Mouse (Mus musculus) kidney, postnatal 14 days (tissue): ENCODE results near the gene Gpr135.

Source experiments
- DNase-seq: peaks from one replicate; pipeline ENCODE4 v3.0.0; 2022; ENCODE audit warnings: mixed read lengths

Gene Gpr135

DNA sequence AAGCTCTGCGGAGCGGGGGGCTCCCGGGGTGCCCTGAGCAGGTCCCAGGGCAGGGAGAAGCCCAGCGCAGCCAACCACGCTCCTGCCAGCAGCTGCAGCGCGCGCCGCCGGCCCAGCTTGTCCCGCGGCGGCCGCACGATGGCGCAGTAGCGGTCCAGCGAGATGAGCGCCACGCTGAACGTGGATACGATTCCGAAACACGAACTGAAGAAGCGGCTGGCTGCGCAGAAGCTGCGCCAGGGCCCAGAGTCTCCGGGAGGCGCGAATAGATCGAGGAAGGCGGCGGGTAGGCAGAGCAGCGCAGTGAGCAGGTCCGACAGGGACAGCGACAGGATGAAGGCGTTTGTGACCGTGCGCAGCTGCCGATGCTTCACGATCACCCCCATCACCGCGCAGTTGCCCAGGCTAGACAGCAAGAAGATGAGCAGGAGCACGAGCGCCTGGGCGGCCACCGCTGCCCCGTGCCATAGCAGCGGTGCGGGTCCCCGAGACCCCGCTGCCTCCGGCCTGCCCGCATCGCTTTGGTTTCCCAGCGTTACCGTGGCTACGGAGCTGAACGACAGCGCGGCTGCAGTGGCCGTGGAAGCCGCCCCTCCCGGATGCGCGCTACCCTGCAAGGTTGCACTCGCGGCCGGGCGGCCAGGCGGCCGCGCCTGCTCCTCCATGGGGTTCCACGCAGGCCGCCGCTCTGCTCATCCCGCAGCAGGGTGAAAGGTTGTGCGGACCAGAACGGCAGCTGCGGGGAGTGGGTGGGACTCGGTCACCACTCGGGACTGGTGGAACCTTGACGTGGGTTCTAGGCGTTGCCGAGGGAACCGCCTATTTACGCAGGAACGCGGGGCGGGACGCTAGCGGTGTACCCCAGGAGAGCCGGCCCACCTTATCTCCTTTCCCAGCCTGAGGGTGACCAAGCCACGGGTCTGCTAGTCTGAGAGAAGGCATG lies at the start of gene Gpr135:
Gene Gpr135 (minus strand): TSS at position 799 of the 943 bp plus-strand sequence.
- DNase-seq = peak; percentile 86

DNA sequence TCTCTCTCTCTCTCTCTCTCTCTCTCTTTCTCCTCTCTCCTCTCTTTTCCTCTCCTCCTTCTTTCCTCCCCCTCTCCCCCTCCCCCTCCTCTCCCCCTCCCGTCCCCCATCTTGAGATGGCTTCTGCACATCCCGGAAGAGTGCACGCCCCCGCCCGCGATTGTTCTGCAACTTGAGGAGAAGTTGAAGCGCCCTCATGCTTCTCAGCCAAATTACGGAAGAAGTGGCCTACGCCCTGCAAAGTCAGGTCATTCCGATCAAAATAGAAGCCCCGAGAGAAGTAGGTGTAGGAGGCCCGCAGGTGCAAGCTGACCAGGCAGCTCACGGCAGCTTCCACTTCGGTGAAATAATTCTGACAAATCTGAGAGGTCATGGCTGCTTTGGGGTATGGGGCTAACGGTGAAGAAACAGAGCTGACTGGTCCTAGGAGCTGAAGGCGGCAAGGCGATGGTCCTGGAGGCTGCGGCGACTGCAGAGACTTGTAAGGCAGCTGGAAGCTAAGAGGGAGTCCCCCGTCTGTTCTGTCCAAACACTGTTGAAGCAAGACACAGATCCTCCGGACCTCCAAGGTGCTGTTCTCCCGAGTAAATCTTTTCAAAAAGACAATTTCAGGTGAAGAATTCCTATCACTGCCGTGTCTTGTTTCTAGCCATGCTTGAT lies 44.9 kb upstream of the Gpr135 start:
- no peak for DNase-seq

DNA sequence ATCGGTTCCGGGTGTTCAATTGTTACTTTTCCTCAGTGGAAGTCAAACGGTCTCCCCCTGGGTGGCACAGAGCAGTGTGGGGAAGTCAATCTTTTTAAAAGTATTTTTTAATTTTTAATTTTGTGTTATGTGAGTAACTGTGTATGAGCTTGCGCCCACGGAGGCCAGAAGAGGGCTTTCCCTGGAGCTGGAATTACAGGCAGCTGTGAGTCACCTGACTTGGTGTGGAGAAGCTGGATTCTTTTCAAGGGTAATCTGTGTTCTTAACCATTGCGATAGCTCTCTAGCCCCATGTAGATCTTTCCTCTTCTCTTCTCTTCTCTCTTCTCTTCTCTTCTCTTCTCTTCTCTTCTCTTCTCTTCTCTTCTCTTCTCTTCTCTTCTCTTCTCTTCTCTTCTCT lies 44.2 kb upstream of the Gpr135 start:
- no peak for DNase-seq

DNA sequence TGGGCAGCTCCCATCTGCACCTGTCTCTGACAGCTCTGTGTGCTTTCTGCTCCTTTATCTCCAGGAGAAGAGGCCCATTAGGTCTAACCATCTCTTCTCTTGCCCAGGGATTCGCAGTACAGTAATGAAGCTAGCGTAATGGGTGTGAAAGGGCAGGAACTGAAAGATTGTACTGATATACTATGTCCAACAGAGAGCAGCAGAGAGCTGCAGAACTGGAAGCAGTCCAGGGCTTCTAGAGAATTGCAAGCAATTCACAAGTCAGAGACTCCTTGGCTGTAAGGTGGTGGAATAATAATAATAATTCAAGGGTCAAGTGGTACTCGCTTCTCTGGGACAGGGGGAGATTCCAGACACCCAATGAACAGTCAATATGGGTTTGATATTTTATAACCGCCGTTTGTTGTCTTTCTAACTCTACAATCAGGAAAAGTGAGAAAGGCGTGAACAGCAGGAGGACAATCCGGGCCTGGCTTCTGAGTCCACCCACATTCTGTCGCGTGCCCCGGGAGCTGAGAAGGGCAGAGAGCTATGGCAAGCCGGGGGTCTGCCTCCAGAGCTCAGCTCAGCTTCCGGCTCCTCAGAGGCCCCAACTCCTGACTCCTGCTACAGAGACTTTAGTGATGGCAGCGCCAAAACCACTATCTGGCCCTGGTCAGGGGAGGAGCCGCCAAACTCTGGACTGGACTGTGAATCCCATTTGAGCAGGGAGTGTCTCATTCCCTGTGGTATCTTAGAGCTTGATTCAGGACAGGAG lies 33.8 kb upstream of the Gpr135 start:
- DNase-seq = peak; percentile 74

DNA sequence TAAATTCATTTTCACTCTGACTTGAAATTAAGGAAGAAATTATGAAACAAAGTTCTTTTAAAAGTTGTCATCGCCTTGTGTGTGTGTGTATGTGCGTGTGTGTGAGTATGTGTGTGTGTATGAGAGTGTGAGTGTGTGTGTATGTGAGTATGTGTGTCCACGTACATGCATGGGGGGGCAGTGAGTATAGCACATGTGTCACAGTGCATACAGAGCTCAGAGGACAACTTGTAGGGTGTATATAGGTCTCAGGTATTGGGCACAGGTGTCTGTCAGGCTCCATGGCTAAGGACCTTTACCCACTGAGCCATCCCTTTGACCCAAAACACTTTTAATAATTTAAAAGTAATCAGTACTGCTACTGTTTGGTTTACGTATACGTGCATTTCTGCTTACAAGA lies 33.1 kb upstream of the Gpr135 start:
- no peak for DNase-seq

DNA sequence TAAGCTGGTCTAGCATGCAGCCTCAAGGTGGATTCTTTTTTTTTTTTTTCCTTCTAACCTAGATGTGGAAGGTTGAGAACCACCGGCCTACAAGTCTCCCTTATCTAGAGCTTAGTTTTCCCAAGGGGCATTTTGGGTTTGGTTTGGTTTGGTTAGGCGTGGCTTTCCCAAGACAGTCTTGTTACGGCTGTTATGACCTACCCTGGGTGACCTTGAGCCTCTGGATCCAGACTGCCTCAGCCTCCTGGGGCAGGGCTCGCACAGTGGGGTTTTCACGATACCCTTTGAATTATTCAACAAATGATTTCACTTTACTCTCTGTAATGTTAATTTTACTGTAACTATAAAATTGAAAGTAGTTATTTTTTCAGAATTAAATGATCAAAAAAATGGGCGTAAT lies 31.9 kb upstream of the Gpr135 start:
- no peak for DNase-seq

DNA sequence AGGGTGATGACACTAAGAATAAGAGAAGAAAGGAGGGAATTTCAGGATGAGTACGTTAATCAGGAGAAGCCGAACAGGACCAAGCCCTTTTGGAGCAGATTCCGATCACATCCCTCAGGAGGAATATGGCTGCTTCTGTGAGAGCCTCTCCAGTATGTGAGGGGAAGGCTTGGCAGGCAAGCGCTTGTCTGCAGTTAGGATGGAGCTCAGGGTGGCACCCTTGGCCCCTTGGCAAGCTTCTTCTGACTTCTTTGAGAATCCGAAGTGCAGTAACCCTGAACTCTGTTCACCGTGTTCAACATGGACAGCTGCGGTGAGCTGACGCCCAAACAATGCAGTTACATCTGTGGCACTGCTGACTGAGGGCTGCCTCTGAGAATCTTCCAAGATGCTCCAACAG lies 26.0 kb upstream of the Gpr135 start:
- no peak for DNase-seq

DNA sequence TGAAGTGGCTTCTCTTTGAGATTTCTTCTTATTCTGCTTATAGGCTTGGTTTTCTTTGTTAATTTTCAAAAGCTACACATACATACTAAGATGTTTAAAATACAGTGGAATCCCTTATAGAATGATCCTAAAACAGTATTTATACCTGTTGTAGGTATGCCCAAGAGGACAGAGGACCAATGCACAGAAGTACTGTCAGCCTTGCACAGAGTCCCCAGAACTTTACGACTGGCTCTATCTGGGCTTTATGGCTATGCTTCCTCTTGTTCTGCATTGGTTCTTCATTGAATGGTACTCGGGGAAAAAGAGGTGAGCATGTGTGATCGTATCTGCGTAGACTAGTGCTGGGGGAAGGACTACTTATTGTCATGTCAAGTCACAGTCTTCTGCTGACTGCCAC lies 18.9 kb upstream of the Gpr135 start:
- DNase-seq = no peak

DNA sequence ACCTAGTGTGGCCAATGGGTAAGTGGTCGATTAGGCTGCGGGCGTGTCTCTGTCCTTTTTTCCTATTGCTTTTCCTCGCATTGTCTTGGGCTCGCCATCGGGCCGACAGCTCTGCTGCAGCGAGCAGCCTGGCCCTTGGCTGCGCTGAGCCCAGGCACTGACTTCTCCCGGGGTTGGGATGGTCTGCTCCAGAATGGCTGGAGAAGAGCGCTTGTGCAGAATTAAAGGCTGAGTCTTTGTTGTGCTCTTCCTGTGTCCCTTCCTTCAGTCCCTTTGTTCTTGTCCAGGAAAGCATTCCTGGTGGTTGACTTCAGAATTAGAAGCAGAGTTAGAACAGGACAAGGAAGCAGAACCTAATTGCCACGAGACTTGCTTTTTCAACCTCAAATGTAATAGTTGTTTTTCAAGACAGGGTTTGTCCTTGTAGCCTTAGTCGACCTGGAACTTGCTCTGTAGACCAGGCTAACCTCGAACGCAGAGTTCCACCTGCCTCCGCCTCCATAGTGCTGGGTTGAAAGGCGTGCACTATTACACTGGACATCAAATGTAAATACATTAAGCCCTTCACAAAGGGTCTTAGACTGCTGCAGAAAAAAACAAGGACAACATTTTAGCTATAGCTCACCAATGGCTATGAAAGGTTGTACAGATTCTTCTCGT lies 15.4 kb upstream of the Gpr135 start:
- DNase-seq = no peak

DNA sequence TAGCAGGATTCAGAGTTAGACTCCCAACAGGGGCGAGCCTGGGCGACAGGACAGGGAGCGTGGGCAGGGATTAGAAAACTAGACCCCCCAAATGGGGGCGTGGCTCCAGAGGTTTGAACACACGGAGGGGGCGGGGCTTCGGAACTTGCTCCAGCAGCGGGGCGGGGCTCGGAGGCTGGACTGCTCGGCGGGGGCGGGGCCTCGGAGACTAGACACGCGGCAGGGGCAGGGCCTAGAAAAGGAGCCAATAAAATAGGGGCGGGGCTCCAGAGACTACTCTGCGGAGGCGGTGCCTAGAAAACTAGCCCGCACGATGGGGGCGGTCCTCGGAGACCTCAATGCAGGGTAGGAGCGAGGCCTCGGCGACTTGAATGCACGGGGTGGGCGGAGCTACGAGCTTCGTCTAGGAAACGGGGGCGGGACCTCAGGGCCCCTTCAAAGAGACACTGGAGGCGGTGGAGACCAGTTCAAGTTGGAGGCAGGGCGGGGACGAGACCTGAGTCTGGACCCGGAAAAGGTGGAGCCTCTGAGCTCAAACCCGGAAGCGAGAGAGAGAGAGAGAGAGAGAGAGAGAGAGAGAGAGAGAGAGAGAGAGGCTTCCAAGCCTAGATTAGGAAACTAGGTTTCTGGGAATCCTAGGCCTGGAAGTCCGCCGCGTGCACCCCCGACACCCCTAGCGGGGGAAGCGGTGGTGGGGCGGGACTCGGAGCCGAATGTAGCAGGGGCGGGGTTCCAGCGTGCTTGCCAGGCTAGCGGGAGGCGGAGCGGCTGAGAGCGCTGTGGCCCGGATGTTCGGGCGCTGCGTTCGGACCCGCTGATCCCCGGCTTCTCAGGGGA lies 14.6 kb upstream of the Gpr135 start, which contains the start of the genes L3hypdh and Jkamp:
Gene L3hypdh (minus strand): TSS at position 111 of the 837 bp plus-strand sequence.
Gene Jkamp (plus strand): TSS at position 261 of the 837 bp plus-strand sequence.
- DNase-seq = peak; percentile 100

DNA sequence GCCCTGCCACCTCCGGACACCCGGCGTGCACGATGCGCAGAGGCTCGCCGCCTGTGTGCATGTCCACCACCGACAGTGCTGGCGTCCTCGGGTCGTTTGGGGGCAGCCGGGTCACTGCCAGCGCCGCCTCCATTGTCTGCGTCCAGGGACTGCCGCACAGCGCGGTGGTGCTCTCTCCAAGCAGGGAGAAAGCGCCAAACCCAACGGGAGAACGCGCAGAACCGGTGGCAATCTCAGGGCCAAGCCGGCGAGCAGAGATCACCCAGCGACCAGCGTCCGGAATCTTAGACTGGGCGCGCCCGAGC lies 14.1 kb upstream of the Gpr135 start:
- no peak for DNase-seq

DNA sequence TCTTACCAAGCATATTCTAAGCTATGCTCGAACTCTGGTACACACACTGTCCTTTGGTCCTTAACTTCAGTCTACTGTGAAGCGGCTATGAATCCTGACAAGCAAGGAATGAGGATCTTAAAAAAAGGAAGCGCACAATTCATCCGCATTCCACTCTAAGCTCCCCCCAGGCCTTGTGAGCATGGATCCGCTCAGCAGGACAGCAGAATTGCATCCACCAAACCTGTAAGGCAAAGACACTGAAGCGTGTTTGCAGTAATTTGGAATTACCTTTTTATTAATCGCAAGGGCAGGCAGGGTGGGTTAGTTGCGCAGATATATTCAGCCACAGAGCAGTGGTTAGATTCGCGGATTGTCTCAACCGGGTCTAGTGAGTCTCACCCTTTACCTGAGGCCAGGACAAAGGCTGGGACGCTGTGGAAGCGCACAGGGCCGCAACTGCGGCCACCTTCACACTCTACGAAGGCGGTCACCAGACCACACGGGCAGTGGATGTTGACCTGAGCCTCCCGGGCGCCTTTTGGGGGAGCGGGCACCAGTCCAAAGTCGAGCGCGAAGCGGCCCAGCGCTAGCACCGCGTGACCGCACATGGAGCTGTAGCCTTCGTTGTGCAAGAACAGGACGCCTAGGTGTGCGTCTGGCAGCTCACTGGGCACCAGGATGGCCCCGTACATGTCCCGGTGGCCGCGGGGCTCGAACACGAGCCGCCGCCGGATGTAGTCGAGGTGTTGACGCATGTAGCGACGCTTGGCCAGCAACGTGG lies 13.5 kb upstream of the Gpr135 start:
- DNase-seq = peak; percentile 89

DNA sequence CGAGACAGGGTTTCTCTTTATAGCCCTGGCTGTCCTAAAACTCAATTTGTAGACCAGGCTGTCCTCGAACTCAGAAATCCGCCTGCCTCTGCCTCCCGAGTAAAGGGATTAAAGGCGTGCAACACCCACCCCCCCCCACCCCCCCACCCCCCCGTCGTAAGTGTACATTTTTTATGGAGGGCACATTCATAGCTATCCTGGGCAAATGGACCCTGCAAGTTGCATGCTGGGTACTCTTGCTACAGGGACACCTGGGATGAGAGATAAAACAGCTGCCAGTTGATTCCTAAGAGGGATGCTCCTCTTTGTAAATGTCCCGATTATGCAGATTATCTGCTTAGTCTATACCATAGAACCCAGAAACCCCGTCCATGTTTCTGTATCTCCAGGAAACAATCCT lies 12.3 kb upstream of the Gpr135 start:
- no peak for DNase-seq

DNA sequence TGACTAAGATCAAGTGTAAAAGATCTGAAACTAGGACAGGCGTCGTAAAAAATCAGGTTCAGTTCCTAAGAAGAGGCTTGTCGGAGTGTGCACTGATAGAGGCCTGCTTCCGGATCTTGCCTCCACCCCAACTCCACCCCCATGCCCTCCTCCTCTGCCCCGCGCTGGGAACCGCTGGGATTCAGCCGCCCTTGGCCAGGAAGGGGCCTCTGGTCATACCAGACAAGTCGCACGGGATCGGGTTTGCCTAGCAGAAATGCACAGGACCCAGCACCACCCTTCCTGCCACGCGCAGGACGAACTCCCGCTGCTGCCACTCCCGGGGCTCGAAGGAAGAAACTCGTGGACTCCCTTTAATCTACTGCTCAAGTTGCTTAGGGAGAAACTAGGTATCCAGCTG lies 11.4 kb upstream of the Gpr135 start:
- peak; percentile 50 for DNase-seq

DNA sequence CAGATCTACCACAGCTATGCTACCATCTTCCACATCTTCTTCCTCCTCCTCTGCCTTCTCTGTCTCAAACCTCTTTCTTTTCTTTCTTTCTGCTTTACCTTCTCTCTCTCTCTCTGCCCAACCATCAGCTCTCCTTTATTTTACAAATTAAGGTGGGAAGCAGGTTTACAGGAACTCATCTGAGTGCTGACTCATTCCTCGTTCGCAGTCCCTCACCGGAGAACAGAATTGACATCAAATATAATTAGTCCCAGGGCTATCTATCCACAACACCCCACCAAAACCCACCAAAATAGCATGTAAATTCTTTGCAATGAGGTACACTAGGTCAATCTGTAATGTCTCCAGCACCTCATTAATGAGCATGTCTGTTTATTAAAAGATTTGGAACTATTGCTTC lies 11.0 kb upstream of the Gpr135 start:
- DNase-seq = no peak

DNA sequence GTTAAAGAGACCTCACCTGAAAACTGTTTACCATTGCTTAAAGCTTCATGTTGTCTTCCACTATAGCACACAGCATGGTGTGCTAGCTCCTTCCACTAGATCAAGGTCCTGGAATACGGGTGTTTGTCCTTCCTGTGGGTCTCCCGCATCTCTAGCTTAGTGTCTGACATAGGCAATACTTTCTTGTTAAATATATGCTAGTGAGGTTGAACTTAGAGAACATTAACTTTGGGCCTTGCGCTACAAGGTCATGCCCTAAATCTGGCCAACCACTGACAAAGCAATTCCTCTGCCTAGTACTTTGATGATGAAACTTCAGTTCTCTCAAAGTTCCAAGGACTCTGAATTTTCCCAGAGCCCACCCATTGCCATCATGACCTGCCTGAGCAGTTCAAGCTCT lies 7.3 kb upstream of the Gpr135 start:
- DNase-seq = peak; percentile 44

DNA sequence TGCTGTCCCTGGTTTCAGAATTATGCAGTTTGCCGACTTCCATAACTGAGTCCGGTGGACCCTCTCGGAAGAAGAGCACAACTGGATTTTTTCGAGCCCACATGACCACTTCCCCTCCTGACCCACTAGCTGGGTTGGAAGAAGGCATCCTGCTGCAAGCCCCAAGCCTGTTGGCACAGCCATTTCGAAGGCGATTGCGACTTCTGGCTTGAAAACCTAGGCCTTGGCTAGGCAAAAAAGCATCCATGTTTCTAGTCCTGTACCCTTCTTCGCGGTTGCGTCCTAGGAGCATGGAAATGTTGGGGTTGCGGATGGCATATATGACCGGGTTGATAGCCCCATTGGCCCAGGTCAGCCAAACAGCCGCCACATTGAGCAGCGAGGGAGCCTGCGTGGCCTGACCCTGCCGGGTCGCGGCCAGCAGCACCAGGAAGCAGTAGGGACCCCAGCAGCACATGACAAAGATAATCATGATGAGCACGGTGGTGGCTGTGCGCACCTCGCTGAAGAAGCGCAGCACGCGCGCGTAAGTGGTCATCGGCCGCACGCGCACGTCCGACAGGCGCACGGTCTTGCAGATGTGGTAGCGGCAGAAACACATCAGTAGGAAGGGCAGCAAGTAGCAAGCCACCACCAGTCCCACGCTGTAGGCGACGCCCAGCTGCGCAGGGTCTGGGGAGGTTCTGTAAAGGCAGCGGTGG lies 1.1 kb downstream of the Gpr135 start:
- no peak for DNase-seq

DNA sequence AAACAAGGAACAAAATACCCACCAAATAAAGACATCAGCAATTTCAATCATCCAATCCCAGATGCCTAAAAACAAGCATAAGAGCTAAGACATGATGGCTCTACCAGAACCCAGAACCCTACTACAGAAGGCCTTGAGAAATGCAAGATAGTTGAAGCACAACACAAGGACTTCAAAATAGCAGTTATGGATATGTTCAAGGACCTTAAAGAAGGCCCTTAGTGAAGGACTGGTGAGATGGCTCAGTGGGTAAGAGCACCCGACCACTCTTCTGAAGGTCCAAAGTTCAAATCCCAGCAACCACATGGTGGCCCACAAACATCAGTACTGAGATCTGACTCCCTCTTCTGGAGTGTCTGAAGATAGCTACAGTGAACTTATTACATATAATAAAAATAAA lies 13.1 kb downstream of the Gpr135 start:
- no peak for DNase-seq

DNA sequence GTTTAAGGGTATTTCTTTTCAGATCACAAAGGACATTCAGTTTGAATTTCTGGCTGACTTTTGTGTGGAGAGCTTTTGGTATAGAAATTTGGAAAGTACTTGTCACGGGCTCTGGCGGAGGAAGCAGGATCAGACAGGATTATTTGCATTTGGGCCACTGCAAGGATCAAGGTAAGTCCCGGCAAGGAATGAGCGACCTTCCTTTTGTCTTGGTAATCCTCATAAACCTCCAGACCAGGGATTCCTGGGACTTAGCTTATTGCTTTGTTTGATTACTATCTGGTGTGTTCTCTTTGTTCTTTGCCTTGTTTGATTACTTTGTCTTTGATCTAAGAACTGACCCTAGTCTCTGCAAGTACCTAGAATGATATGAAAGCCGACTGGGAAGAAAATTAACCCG lies 17.1 kb downstream of the Gpr135 start:
- no peak for DNase-seq

DNA sequence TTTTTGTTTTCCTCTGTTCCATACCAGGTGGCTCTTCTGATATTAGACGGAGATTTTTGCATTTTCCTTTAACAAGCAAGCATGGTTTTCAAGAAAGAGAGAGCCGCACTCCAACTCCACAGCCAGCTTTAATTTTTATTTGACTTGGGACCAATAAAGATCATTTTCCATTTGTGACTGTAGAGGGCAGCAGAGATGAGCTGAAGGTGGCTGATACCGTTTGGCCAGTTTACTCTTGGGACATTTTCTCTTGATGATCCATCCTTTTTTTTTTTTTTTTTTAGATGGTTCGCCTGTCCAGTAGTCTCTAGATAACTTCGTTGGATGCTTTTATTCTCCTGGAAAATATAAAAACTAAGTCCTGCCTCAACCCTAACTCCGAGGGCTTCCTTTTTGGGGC lies 17.6 kb downstream of the Gpr135 start:
- DNase-seq = peak; percentile 42

DNA sequence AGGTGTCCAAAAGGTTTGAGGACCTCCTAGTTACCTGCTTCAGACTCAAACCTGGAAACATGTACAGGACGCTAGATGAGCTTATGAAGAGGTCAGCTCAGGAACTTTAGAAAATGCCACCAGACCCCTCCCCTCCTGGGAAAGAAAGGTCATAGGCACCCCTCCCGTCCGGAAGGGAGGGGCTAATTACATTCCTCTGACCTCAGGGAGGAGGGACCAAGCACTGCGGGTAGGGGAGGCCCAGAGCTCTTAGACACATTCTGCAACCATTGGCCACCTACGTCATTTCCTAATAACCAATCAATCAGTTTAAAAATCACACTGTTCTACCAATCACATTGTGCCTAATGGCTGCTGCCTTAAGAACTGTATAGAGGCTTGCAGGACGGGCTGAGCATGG lies 18.4 kb downstream of the Gpr135 start:
- no peak for DNase-seq
